Mouse (Mus musculus) lung, embryonic 15.5 days (tissue): Measurements from ENCODE around the gene St6galnac5. TPM values are rescaled to one million over a fixed set of nuclear protein-coding genes. Genes with fewer than 3 reads are reported as not detected.

Experiments
- ATAC-seq: fragments of 200-750 bp; cut with Nextera tagmentation; 2 replicates; pipeline ENCODE4 v1.8.0; 2017; ENCODE audit warnings: moderate number of reproducible peaks, borderline replicate concordance; ENCODE audit not compliant: low FRiP score, low TSS enrichment; ENCODE audit errors: extremely low read depth
- H3K27ac ChIP-seq: fragments of 300-500 bp; sonication (generic); 2 replicates; pipeline ENCODE4 v1.5.1; 2015; ENCODE audit warnings: moderate library complexity, mild to moderate bottlenecking, inconsistent platforms
- H3K27me3 ChIP-seq: fragments of 300-500 bp; sonication (generic); 2 replicates; pipeline ENCODE4 v1.6.1; 2015; ENCODE audit warnings: inconsistent platforms
- H3K36me3 ChIP-seq: fragments of 300-500 bp; sonication (generic); 2 replicates; pipeline ENCODE4 v1.6.1; 2015; ENCODE audit warnings: inconsistent platforms
- H3K4me1 ChIP-seq: fragments of 300-500 bp; sonication (generic); 2 replicates; pipeline ENCODE4 v1.6.1; 2015; ENCODE audit warnings: inconsistent platforms
- H3K4me2 ChIP-seq: fragments of 300-500 bp; sonication (generic); 2 replicates; pipeline ENCODE4 v1.6.1; 2015; ENCODE audit warnings: inconsistent platforms, mild to moderate bottlenecking, moderate library complexity
- H3K4me3 ChIP-seq: fragments of 300-500 bp; sonication (generic); 2 replicates; pipeline ENCODE4 v1.5.1; 2015; ENCODE audit warnings: mild to moderate bottlenecking, inconsistent platforms
- H3K9ac ChIP-seq: fragments of 300-500 bp; sonication (generic); 2 replicates; pipeline ENCODE4 v1.6.1; 2015; ENCODE audit warnings: inconsistent platforms
- H3K9me3 ChIP-seq: fragments of 300-500 bp; sonication (generic); 2 replicates; pipeline ENCODE4 v1.6.1; 2016; ENCODE audit warnings: inconsistent platforms
- WGBS: fragments of 180-500 bp; shearing (Covaris S2); methylation state at CpG from one replicate; pipeline ENCODE4 v1.1.7; 2015; 5-methylcytosine and 5-hydroxymethylcytosine counted together
- polyA plus RNA-seq: library from polyadenylated mRNA; unstranded; fragments of >200 nt; fragmentation: Nextera tagmentation; extraction: Ambion mirVana; gene quantifications from 2 replicates; pipeline ENCODE4 v1.2.1, GENCODE M21; 2015

The St6galnac5 gene
- polyA plus RNA-seq, 1 experiment from 2014 or later: 0.61 TPM

DNA sequence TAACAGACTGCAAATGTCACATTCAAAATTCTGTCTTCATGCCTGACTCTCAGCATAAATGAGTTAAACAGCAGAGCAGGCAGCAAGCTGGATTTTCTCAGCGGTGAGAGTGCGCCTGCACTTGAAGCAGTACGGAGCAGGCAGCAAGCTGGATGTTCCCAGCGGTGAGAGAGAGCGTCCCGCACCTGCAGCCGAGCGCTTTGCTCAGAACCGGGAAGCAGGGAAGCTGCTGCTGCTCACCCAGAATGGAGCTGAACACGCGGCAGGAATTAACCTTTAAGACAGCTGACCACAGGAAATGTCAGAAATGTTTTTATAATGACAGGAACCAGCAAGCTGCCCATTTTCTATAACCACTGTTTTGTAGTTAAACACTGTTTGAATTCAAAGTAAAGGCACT lies 214.6 kb downstream of the St6galnac5 start:
- H3K27ac ChIP-seq: no peak overlapping the region
- no peak overlapping the region for H3K4me2 ChIP-seq
- no peaks in the 10 kb centered on the region for H3K27me3 ChIP-seq
- H3K36me3 ChIP-seq: no peaks in the 10 kb centered on the region
- WGBS: 56% methylated on average over 11 of the region's 11 CpGs
- no peaks in the 10 kb centered on the region for H3K9me3 ChIP-seq
- no peak overlapping the region for H3K9ac ChIP-seq
- no peak overlapping the region for H3K4me3 ChIP-seq
- no peak for ATAC-seq
- peaks cover 14% of the 10 kb centered on the region for H3K4me1 ChIP-seq
